Mouse (Mus musculus): ENCODE results near the gene Ccdc66. TPM values are rescaled to one million over a fixed set of nuclear protein-coding genes. Genes with fewer than 3 reads are reported as not detected.

The Ccdc66 gene
- 10 to 100 TPM; 16.8 to 17.4 TPM for total RNA-seq (2023)

DNA sequence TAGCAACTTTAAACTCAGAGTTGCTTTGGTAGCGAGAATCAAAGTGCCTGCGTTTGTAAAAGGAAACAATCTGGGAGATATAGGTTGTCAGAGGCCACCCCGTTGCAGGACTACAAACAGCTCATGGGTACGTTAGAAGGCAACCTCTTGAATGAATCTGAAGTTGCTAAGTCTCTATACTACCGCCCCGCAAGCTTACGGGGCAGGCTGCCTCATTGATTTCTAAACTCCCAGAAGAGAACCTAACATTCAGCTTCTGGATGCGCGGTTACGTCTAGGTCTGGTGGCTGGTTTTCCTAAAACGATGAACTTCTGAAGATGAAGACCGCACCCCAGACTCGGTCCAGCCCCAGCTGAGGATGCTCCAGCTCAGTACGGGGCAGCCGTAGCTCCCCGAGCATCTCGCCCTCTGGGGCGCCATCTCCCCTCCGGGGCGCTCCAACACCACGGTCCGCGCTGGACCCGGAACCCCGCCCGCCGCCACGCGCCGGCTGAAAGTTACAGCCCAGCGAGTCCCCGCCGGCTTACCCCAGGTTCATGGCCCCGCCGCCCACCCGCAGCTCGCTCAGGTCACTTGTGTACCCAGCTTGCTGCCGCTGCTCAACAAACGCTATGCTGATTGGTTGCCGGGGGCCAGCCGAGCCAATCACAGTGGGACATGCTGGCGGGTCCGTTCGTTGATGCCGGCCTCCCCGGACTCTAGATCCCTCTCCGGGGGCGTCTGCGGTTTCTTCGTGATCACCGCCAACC, at the start of gene Ccdc66:
Gene Ccdc66 (minus strand): TSS at position 567 of the 750 bp plus-strand sequence.

Other genes starting within 250 kb of the Ccdc66 start
- 10 to 100 TPM; 57.3 to 67.2 TPM for gene Fam208a, start 79.6 kb downstream of the Ccdc66 start, total RNA-seq (2023)
- not detected for gene Erc2, start 114.0 kb upstream of the Ccdc66 start, total RNA-seq (2023)